Mouse (Mus musculus): ENCODE measurements around the gene Acot13. TPM values are rescaled to one million over a fixed set of nuclear protein-coding genes. Genes with fewer than 3 reads are reported as not detected.
"Not testable (repeated sequence)": the region's sequence is repeated elsewhere in the genome, so short reads cannot be mapped to it uniquely, and the experiment has no call there.

Acot13 gene
- polyA plus RNA-seq, 1 experiment: 246 TPM

- peak in 1 of 2 experiments; percentile 61 for DNase-seq (ENCODE audit: extremely low spot score in 1 of 2, low spot score in 1 of 2)
These were observed 38.8 kb downstream of the Acot13 start for GRCm38 (mm10) chr13:24792411-24793045.

GRCm38 (mm10) chr13:24791349-24791748 lies 40.0 kb downstream of the Acot13 start:
- no peak for DNase-seq (ENCODE audit: extremely low spot score in 1 of 2, low spot score in 1 of 2)

GRCm38 (mm10) chr13:24787477-24787876 lies 43.9 kb downstream of the Acot13 start:
- no peak for DNase-seq (ENCODE audit: extremely low spot score in 1 of 2, low spot score in 1 of 2)

- peak in 1 of 2 experiments; percentile 51 for DNase-seq (ENCODE audit: extremely low spot score in 1 of 2, low spot score in 1 of 2)
These were observed 45.3 kb downstream of the Acot13 start for GRCm38 (mm10) chr13:24786014-24786490.

GRCm38 (mm10) chr13:24781916-24782315 lies 49.4 kb downstream of the Acot13 start:
- DNase-seq (ENCODE audit: extremely low spot score in 1 of 2, low spot score in 1 of 2): no peak

- no peak for DNase-seq (ENCODE audit: extremely low spot score in 1 of 2, low spot score in 1 of 2)
These were observed 52.5 kb downstream of the Acot13 start for GRCm38 (mm10) chr13:24778706-24779380.

GRCm38 (mm10) chr13:24778026-24778425 lies 53.3 kb downstream of the Acot13 start:
- no peak for DNase-seq (ENCODE audit: extremely low spot score in 1 of 2, low spot score in 1 of 2)

- peak; percentile 28 to 75 for DNase-seq (ENCODE audit: extremely low spot score in 1 of 2, low spot score in 1 of 2)
These were observed 55.0 kb downstream of the Acot13 start for GRCm38 (mm10) chr13:24776146-24776844.

- DNase-seq (ENCODE audit: extremely low spot score in 1 of 2, low spot score in 1 of 2): not testable (repeated sequence)
These were observed 59.9 kb downstream of the Acot13 start for GRCm38 (mm10) chr13:24771482-24771881.

Other genes starting within 250 kb of the Acot13 start
- 28.2 and 33.2 TPM in 2 replicates for gene Ripor2, start 249.4 kb downstream of the Acot13 start, polyA plus RNA-seq (2012; rRNA removed)
- gene Armh2, start 90.3 kb downstream of the Acot13 start, polyA plus RNA-seq (2012; rRNA removed): 0.22 and 0.34 TPM in 2 replicates
- 5.8 and 8.1 TPM in 2 replicates for gene Gmnn, start 69.6 kb downstream of the Acot13 start, polyA plus RNA-seq (2012; rRNA removed)
- gene BC005537, start 29.9 kb downstream of the Acot13 start, polyA plus RNA-seq (2012; rRNA removed): 139 and 148 TPM in 2 replicates
- 28.8 and 30.2 TPM in 2 replicates for gene Tdp2, start 139 bp upstream of the Acot13 start, polyA plus RNA-seq (2012; rRNA removed)
- 10.8 and 13.1 TPM in 2 replicates for gene D130043K22Rik, start 13.6 kb upstream of the Acot13 start, polyA plus RNA-seq (2012; rRNA removed)
- 42.5 and 44.2 TPM in 2 replicates for gene Aldh5a1, start 106.1 kb upstream of the Acot13 start, polyA plus RNA-seq (2012; rRNA removed)
- 18.5 and 18.6 TPM in 2 replicates for gene Gpld1, start 111.6 kb upstream of the Acot13 start, polyA plus RNA-seq (2012; rRNA removed)
- gene Mrs2, start 188.8 kb upstream of the Acot13 start, polyA plus RNA-seq (2012; rRNA removed): 38.1 and 47.1 TPM in 2 replicates
- gene Dcdc2a, start 224.5 kb upstream of the Acot13 start, polyA plus RNA-seq (2012; rRNA removed): 8.7 and 10.0 TPM in 2 replicates

Measured in frontal cortex, adult 2 months (tissue).